Mouse (Mus musculus) splenic B cell, adult 2 months (primary cell): Measurements from ENCODE around the gene Mpv17l2.
A peak's percentile ranks its signal among the peaks of the same experiment; 100 is the strongest.

Experiments
- DNase-seq: peaks from one replicate; pipeline ENCODE4 v3.0.0-alpha.2; 2011; ENCODE audit warnings: low read depth, low spot score
- H3K27me3 ChIP-seq: 2 replicates; pipeline ENCODE4 v1.6.1; 2012; ENCODE audit warnings: mild to moderate bottlenecking, low read length, moderate library complexity, mixed read lengths; ENCODE audit not compliant: control insufficient read depth, poor library complexity, insufficient read depth, severe bottlenecking
- H3K36me3 ChIP-seq: 2 replicates; pipeline ENCODE4 v1.6.1; 2012; ENCODE audit warnings: mild to moderate bottlenecking, low read length, moderate library complexity, mixed read lengths; ENCODE audit not compliant: control insufficient read depth, poor library complexity, insufficient read depth, severe bottlenecking

Gene Mpv17l2

DNA sequence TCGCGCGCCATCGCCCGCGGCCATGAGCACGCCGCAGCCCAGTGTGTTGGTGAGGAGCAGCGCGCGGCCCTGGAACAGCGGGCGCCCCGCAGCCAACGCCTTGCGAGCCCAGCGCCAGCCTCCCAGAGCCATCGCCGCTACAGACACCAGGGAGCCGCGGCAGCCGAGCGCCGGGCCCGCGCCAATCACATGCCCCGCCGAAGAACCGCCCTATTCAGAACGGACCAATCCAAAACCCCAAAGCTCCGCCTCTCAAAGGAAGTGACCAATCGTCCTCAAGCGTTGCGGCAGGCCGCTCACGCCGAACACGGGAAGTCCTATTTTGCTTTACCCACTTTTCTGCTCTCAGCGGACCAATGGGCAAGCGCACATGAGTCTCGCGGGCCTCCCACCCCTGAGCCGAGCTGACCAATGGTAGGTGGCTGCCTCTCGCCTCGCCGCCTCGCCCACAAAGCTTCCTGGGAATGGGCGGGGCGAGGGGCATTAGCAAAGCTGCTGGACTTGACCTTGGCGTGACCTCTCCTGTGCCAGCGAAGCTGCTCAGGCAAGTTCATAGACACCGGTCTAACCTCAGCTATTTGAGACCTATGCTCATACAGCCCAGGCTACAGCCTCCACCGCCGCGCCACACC, at the start of gene Mpv17l2:
TSS of gene Mpv17l2 (minus strand) at position 172 of the 632 bp plus-strand sequence.
- Histone ChIP-seq H3K36me3 (peaks cover 14% of the 10 kb centered on the region), H3K27me3 (no peaks in the 10 kb centered on the region)
- peak; percentile 98 for DNase-seq

DNA sequence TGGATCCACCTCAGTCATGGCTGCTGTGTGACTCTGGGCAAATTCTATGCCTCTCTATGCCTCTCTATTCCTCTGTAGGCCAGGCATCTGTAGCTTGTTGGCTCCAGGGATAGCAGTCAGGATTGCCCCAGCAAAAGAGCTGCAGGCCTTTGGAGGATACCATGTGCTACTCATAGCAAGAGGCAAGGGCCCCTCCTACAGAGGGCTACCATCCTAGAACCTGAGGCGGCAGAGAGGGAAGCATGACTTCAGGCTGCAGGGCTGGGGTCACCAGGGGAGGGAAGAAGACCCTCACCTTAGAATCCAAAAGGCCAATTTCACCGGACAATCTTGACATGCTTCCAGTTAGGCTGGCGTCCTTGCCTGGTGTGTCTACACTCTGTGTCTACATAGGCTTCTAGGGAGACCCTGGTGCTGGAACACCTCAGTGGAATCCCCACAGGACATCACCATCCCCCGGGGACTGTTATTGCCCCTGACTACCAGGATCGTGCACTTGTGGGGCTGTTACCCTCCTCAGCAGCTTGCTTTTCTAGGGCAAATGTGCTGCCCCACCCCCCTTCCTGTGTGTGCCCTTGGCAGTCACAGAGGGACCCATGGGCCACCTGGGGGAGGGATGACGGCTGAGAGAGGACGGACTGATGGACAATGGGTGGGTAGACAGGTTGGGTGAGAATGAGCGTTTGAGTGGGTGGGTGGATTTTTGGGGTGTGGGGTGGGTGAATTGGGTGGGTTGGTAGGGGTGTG, 48.4 kb upstream of the Mpv17l2 start:
- no peaks in the 10 kb centered on the region for H3K27me3 ChIP-seq
- DNase-seq, result no peak
- H3K36me3 ChIP-seq, result no peaks in the 10 kb centered on the region

DNA sequence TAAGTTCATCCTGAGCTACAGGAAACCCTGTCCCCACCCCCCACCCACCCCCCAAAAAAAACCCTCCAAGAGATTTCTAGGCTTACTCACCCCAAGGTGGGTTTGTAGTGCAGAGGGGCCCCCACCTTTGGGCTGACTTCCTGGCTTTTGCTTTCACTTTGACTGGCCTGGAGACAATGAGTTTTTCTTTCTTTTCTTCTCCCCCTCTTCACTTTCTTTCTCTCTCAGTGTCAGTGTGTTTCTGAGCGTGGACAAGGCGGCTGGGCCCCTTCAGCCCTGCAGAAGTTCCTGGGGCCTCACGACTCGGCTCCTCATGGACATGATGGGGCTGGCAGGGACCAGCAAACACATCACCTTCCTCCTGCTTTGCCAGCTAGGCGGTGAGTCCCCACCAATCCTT, 47.5 kb upstream of the Mpv17l2 start, which contains the start of gene Il12rb1:
TSS of gene Il12rb1 (plus strand) at position 211 of the 400 bp plus-strand sequence.
- peak; percentile 36 for DNase-seq
- no peaks in the 10 kb centered on the region for H3K27me3 ChIP-seq
- no peaks in the 10 kb centered on the region for H3K36me3 ChIP-seq

DNA sequence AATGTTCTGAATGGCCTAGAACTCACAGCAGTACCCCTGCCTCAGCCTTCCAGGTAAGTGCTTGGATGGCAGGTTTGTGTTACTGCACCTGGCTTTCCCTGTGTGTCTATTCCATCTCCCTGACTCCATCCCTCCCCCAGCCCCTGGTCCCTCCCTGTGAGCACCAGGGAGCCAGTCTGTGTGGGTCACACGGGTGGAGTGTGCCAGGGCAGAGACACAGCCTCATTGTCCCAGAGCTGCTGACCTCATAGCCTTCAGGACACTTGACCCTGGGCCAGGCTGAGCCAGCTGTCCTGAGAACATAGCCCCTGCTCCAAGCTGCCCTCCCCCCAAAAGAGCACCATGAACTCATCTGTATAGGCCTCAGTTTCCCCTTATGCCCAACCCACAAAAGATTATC, 46.6 kb upstream of the Mpv17l2 start:
- no peaks in the 10 kb centered on the region for H3K27me3 ChIP-seq
- DNase-seq, result no peak
- no peaks in the 10 kb centered on the region for H3K36me3 ChIP-seq

DNA sequence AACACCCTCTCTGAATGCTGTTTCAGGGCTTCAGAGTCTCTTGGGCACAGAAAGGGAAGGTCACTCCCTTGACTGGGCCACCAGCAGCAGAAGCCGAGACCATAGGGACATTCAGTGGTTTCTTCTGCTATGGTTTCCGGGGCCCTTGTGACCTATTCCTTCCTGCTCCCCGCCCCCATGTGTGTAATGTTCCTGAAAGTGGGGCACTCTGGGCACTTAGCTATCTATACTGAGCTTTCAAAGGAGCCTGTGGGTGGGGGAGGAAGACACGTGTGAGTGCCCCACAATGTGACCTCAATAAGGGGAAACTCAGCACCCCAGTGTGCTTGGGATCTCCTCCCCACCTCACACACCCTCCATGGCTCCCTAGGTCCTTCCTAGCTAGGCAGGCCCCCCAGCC, 45.8 kb upstream of the Mpv17l2 start:
- H3K36me3 ChIP-seq, result no peaks in the 10 kb centered on the region
- peak; percentile 82 for DNase-seq
- no peaks in the 10 kb centered on the region for H3K27me3 ChIP-seq

DNA sequence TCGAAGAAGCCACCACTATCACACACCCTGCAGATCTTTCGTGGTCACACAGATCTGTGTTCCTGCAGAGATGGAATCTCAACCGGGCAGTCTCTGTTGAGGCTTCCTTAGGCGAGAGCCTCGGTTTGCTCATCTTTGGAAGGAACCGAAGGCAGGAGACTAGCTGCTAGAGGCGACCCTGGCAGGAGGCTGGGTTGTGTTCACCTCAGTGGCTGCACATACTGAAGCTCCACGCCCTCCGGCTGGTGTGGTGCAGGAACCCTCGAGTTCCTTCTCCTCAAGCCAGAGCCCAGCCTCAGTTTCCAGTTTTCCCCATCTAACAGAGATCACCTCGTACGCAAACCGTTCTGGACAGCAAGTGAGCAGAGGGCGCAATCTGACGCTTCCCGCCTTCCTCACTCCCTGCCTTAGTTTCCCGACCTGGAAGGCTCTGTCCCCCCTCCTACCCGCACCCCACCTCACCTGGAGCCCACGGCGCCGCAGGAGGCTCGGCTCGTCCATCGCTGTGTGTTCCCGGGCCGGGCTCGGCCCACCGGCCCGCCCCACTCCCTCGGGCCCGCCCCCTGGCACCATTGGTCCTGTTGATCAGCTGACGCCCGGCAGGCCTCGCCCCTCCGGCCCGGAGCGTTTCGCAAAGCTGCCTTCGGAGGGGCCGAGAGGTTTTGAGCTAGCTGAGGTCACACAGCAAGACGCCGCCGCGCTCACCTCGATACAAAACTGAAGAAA, 43.9 kb upstream of the Mpv17l2 start, which contains the start of gene Mast3:
TSS of gene Mast3 (minus strand) at position 574 of the 726 bp plus-strand sequence.
- Histone ChIP-seq H3K27me3 (no peaks in the 10 kb centered on the region), H3K36me3 (no peaks in the 10 kb centered on the region)
- peak; percentile 88 for DNase-seq

DNA sequence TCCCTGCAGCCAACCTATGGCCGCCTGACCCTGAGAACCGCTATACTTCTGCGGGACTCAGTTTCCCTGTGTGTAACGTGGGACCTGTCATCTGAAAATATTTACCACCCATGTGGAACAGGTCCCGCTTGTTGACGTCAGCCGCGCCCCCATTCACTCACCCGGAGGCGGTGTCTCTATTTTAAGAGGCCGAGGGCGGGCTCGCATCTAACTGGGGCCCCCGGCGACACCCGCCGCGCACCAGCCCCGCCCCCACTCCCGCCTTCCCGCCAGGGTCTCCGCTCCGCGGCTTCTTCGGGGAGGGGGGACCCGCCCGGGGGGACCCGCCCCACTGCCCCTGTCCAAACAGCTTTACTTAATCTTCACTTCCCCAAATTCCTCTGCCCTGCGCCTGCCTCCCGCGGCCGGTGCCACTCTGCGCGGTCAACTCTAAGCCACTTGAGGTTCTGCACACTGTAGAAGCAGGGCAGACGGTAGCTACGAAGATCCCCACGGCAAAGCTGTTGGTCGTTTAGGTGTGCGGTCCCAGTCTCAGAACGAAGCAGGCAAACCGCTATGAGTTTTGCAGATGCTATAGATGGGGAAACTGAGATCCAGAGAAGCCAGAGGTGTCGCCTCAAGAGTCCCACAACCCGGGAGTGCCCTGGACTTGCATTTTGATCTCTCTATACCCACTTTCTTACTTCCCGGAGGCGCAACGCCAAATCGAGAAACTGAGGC, 43.2 kb upstream of the Mpv17l2 start:
- peak; percentile 76 for DNase-seq
- H3K36me3 ChIP-seq, result peaks cover 1% of the 10 kb centered on the region; the same call in 1 of the 2 replicates

DNA sequence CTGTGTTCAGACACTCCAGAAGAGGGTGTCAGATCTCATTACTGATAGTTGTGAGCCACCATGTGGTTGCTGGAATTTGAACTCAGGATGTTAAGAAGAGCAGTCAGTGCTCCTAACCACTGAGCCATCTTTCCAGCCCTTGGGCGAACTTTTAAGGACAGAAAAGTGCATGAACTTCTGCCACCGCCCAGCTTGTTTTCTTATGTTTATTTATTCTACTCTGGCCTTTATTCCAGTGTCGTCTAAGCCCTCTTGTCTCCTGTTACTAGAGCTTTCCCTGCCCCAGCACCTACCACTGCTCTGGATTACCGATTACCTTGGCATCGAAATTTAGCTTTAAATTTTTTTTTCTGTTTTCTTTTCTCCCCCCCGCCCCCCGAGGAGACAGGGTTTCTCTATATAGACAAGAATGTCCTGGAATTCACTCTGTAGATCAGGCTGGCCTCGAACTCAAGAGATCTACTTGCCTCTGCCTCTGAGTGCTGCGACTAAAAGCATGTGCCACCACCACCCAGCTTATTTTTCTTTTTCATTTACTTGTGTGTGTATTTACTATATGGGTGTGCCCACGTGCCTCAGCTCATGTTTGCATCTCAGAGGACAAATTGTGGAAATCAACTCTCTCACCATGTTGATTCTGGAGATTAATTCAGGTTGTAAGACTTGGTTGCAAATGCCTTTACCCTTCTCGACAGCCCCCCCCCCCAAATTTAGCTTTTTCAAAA, 42.2 kb upstream of the Mpv17l2 start:
- peaks cover 1% of the 10 kb centered on the region; the same call in 1 of the 2 replicates for H3K36me3 ChIP-seq
- H3K27me3 ChIP-seq, result no peaks in the 10 kb centered on the region
- DNase-seq, result no peak

More for the DNA sequence above, 43.2 kb upstream of the Mpv17l2 start:
- H3K27me3 ChIP-seq, result no peaks in the 10 kb centered on the region

DNA sequence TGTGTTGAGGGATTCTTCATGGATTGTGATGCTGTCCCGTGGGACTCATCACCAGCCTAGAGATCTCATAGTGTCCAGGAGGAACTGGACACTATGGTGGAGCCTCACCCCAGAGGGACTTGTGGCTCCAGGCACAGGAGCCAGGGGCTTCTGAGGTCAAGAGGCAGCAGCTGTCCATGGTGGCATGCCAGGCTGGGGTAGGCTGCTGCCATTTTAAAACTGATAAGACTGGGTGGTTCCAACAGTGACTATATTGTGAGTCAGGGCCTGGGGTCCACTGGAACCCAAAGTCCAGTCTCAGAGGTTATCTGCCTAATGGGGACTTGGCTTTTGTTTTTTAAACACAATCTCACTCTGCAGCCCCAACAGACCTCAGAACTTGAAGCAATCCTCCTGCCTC, 41.1 kb upstream of the Mpv17l2 start:
- Histone ChIP-seq H3K36me3 (peaks cover 1% of the 10 kb centered on the region; the same call in 1 of the 2 replicates), H3K27me3 (no peaks in the 10 kb centered on the region)
- DNase-seq, result no peak

DNA sequence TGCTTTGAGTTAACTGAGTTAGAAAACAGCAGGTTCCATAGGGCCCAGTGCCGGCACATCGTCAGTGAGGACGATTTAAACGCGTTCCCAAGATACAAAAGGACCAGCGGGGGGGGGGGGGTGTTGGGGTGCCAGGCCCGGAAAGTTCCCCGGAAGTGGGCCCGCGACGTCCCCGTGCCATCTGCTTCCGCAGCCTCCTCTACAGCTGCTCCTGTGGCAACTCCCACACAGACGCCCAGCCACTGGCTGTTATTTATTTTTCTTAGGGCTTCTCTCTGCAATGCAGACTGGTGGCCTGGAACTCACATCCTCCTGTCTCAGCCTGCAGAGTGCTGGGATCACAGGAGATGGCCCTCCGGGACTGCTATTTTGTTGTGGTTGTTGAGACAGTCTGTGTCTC, 40.4 kb upstream of the Mpv17l2 start:
- Histone ChIP-seq H3K36me3 (peaks cover 1% of the 10 kb centered on the region; the same call in 1 of the 2 replicates), H3K27me3 (no peaks in the 10 kb centered on the region)
- DNase-seq, result peak; percentile 53

DNA sequence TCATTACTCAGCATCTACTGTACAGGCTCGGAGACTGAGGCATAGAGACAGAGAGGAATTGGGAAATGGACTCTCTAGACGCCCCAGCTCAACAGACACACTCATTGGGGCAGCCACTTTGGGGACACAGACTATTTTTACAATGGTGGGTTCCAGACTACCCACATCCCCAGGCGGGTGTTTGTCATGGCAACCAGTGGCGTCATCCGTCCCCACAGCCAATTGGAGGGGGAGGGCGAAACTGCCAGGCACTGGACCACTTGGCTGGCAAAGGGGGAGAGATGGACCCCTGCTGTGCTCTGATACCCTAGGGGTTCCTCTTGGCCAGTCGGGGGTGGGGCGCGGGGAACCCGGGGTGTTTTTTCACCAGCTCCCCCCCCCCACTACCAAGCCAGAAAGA, 39.9 kb upstream of the Mpv17l2 start:
- Histone ChIP-seq H3K27me3 (no peaks in the 10 kb centered on the region), H3K36me3 (peaks cover 1% of the 10 kb centered on the region; the same call in 1 of the 2 replicates)
- DNase-seq, result no peak

DNA sequence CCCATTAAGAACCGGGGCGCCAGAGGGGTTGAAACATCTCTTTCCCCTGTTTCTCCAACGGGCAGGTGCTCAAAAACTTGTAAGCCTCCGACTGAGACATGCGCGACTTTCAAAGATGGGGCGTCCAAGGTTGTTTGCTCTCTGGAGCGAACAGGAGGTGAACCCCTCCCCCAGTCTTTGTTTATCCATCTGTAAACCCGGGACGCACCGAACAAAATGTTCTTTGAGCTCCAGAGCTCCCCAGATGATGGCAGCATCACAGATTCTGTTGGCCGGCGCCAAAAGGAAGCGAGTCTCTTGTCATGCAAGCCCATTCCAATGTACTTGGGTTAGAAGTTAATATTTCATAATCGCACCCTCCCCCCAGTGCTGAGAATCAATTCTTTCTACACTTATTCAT, 37.5 kb upstream of the Mpv17l2 start:
- H3K27me3 ChIP-seq, result no peaks in the 10 kb centered on the region
- no peak for DNase-seq
- peaks cover 1% of the 10 kb centered on the region; the same call in 1 of the 2 replicates for H3K36me3 ChIP-seq

DNA sequence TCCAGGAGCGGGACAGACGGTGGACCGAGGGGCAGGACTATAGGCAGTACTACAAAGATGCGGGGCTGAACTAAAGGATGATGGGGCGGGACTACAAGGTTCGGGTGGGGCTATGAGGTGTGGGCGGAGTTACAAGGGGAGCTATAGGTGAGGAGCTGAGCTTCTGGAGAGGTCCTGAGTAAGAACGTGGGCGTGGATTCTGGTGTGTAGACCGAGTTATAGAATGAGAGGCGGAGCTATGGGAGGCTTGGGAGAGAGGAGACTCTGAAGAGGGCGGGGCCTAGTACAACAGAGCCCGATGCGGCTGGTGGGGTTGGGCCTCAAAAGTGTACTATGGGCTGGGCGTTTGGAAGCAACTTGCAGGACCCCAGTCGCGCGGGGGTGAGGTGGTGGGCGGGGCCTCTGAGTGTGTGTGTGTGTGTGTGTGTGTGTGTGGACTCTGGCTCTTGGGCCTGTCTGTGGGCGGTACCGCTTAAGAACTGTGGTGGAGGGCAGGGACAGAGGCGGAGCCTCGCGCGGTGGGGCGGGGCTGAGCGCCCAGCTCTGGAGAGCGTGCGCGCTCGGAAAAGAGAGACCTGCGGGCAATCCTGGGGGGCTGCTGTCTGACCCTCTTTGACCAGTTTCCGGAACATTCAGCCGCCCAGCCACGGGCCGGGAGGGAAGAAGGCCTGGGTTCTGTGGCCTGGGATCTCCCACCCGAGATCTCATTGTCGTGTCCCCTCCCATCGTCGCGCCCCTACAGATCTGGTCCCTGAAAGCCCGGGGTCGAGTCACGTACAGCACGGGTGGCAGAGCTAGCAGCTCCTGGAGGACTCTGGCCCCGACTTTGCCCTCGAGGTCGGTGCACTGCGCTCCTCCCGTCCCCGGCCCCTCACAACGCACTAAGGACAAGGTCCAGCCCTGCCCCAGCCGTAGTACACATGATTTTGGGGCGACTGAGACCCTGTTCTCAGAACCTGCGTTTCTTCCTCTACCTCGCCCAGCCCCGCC, 36.6 kb upstream of the Mpv17l2 start:
- H3K27me3 ChIP-seq, result no peaks in the 10 kb centered on the region
- H3K36me3 ChIP-seq, result peaks cover 1% of the 10 kb centered on the region; the same call in 1 of the 2 replicates
- peak; percentile 91 for DNase-seq
